Mouse (Mus musculus): ENCODE results near the gene Olfr294. TPM values are rescaled to one million over a fixed set of nuclear protein-coding genes. Genes with fewer than 3 reads are reported as not detected.

The Olfr294 gene
- polyA plus RNA-seq (2012; rRNA removed), result not detected in 2 replicates

DNA sequence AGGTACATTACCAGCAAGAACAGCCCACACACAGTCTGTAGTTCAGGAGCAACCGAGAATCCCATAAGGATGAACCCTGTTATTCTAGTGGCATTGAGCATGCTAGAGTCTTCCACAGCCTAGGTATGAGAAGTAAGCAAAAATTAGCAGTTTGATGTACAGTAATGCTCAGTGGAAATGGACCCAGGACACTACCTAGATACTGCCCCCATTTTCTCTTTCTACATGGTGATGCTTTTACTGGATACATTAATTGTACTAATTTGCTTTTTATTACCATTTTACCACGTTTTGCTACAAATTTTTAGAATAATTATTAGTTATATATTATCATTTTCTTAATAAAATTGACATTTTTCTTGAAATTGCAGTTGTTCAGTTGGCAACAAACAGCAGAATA, at the start of gene Olfr294:
Gene Olfr294, minus strand, starts transcription at position 101 of the 400 bp plus-strand sequence.
- no peak for DNase-seq (ENCODE audit: low spot score)

DNA sequence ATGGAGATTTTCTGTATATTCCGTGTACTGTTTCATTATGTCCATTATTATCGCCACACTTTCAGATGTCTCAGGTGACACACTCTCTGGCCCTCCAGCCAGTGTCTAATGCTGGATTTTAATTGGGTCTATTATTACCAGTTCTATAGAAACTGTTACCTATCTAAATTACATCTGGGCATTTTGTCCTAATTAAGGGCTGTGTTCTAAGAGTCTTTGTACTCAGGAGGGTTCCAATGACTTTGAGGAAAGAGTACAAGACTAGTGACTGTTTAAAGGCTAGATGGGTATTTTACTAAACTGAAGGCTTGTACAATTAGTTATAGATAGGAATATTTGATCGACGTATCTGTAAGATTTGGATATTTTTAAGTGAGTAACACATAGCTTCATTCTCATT, 32.3 kb upstream of the Olfr294 start, which contains the start of gene Olfr293:
Gene Olfr293, plus strand, starts transcription at position 301 of the 400 bp plus-strand sequence.
- DNase-seq (ENCODE audit: low spot score), result no peak

DNA sequence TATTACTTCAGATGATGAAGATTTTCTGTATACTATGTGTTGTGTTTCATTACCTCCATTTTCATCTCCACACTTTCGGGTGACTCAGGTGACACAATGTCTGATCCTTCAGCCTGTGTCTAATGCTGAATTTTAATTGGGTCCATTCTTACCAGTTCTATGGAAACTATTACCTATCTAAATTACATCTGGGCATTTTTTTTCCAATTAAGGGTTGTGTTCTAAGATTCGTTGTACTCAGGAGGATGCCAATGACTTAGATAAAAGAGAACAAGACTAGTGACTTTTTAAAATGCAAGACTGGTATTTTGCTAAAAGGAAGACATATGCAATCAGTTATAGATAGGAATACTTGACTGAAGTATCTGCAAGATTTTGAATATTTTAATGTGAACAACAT, 32.9 kb downstream of the Olfr294 start, which contains the start of gene Olfr295:
Gene Olfr295, plus strand, starts transcription at position 301 of the 400 bp plus-strand sequence.
- DNase-seq (ENCODE audit: low spot score), result no peak

Other genes with a start within 250 kb of the Olfr294 start
- not detected in 2 replicates for gene Olfr305, start 249.7 kb downstream of the Olfr294 start, polyA plus RNA-seq (2012; rRNA removed)
- gene Olfr304, start 230.0 kb downstream of the Olfr294 start, polyA plus RNA-seq (2012; rRNA removed), result not detected in 2 replicates
- not detected in 2 replicates for gene Olfr303, start 218.9 kb downstream of the Olfr294 start, polyA plus RNA-seq (2012; rRNA removed)
- gene Olfr301, start 212.8 kb downstream of the Olfr294 start, polyA plus RNA-seq (2012; rRNA removed), result not detected in 2 replicates
- not detected in 2 replicates for gene Olfr299, start 156.7 kb downstream of the Olfr294 start, polyA plus RNA-seq (2012; rRNA removed)
- not detected in 2 replicates for gene Olfr298, start 124.2 kb downstream of the Olfr294 start, polyA plus RNA-seq (2012; rRNA removed)
- not detected in 2 replicates for gene Olfr297, start 96.7 kb downstream of the Olfr294 start, polyA plus RNA-seq (2012; rRNA removed)
- gene Olfr295, start 32.8 kb downstream of the Olfr294 start, polyA plus RNA-seq (2012; rRNA removed), result not detected in 2 replicates
- gene Olfr293, start 32.4 kb upstream of the Olfr294 start, polyA plus RNA-seq (2012; rRNA removed), result not detected in 2 replicates
- gene Olfr292, start 71.7 kb upstream of the Olfr294 start, polyA plus RNA-seq (2012; rRNA removed), result not detected in 2 replicates
- 0.11 and 0.21 TPM in 2 replicates for gene Folh1, start 159.3 kb upstream of the Olfr294 start, polyA plus RNA-seq (2012; rRNA removed)
- gene Vmn2r77, start 178.4 kb upstream of the Olfr294 start, polyA plus RNA-seq (2012; rRNA removed), result not detected in 2 replicates

All from urinary bladder, adult 2 months (tissue).